Mouse (Mus musculus) ovary, postnatal 14 days (tissue): ENCODE data around the gene Gtf2h3.

Experiments
- DNase-seq: peaks from one replicate; pipeline ENCODE4 v3.0.0; 2022; ENCODE audit warnings: low spot score

Gtf2h3 gene

DNA sequence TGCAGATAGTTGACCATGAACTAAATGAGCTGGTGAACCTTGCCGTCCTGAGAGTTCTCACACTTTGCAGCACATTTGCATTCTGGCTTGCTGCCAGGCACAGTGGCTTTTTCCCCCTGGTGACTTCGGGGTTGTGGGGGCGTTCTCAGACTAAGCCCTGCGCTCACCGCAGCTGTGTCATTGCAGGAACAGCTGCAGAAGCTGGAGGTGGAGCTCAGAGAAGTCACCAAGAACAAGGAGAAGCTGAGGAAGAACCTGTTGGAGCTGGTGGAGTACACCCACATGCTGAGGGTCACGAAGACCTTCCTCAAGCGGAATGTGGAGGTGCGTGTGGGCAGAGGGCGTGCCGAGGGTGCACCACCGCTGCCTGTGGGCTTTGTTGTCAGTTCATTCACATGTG is 58.4 kb downstream of the Gtf2h3 start:
- no peak for DNase-seq

DNA sequence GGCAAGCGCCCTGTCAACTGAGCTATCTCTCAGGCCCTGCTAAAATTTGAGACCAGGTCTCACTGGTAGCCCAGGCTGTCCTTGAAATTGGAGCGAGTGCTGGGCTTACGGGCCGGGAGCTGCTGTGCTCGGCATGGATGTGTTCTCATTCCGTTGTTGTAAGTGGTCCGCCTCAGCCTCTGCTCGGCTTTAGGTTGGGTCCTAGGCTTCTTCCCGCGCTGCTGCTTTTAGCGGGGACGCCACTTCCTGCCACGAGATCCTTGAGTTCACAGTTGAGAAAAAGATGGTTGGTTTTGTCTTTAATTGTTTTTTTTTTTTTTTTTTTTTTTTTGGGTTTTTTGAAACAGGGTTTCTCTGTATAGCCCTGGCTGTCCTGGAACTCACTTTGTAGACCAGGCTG is 58.9 kb downstream of the Gtf2h3 start:
- no peak for DNase-seq
